Mouse (Mus musculus) heart, embryonic 14.5 days (tissue): ENCODE measurements at regions not wholly inside any gene's neighbourhood (a gene's known extent, or its start where the extent isn't known, plus 50 kb on each side); places are given as distances from the start of the nearest gene placed in this dataset.

Experiments used
- ATAC-seq: fragments of 200-750 bp; cut with Nextera tagmentation; 2 replicates; pipeline ENCODE4 v1.8.0; 2017; ENCODE audit warnings: low read depth, moderate TSS enrichment; ENCODE audit not compliant: insufficient number of reproducible peaks, insufficient read depth, low FRiP score
- H3K27ac ChIP-seq, 2 experiments: fragments of 200-500 bp in 1 of 2; fragments of 300-500 bp in 1 of 2; sonication (generic) in 1 of 2; replicated peaks in 1 of 2; 2 replicates each; pipeline ENCODE4 v1.5.1; 2012 to 2014; ENCODE audit warnings: low read depth in 2 of 2, low read length in 2 of 2, control low read depth in 1 of 2, mild to moderate bottlenecking in 1 of 2, mixed read lengths in 1 of 2; ENCODE audit not compliant: control insufficient read depth in 1 of 2, insufficient read depth in 1 of 2
- H3K27me3 ChIP-seq: fragments of 300-500 bp; sonication (generic); 2 replicates; pipeline ENCODE4 v1.6.1; 2014; ENCODE audit warnings: mild to moderate bottlenecking, low read length, control low read depth; ENCODE audit not compliant: control insufficient read depth, insufficient read depth
- H3K36me3 ChIP-seq: fragments of 300-500 bp; sonication (generic); 2 replicates; pipeline ENCODE4 v1.6.1; 2014; ENCODE audit warnings: mild to moderate bottlenecking, control low read depth, low read length, mixed read lengths; ENCODE audit not compliant: control insufficient read depth, insufficient read depth
- H3K4me1 ChIP-seq, 2 experiments: fragments of 200-500 bp in 1 of 2; fragments of 300-500 bp in 1 of 2; sonication (generic) in 1 of 2; 2 replicates each; pipeline ENCODE4 v1.6.1; 2012 to 2014; ENCODE audit warnings: low read length in 2 of 2, control low read depth in 1 of 2, mixed read lengths in 1 of 2; ENCODE audit not compliant: control insufficient read depth in 2 of 2, insufficient read depth in 2 of 2
- H3K4me2 ChIP-seq: fragments of 300-500 bp; sonication (generic); 2 replicates; pipeline ENCODE4 v1.6.1; 2014; ENCODE audit warnings: mild to moderate bottlenecking, low read length
- H3K4me3 ChIP-seq, 2 experiments: fragments of 200-500 bp in 1 of 2; fragments of 300-500 bp in 1 of 2; sonication (generic) in 1 of 2; 2 replicates each; pipeline ENCODE4 v1.5.1; 2012 to 2014; ENCODE audit warnings: low read length in 2 of 2, mild to moderate bottlenecking in 2 of 2, control low read depth in 1 of 2, low read depth in 1 of 2, moderate library complexity in 1 of 2; ENCODE audit not compliant: control insufficient read depth in 1 of 2, insufficient read depth in 1 of 2
- H3K9ac ChIP-seq: fragments of 300-500 bp; sonication (generic); 2 replicates; pipeline ENCODE4 v1.6.1; 2014; ENCODE audit warnings: mild to moderate bottlenecking, low read length
- H3K9me3 ChIP-seq: fragments of 300-500 bp; sonication (generic); 2 replicates; pipeline ENCODE4 v1.6.1; 2016; ENCODE audit warnings: low read length, control low read depth; ENCODE audit not compliant: control insufficient read depth
- WGBS: fragments of 180-500 bp; shearing (Covaris S2); extraction: QIAGEN DNeasy Blood & Tissue Kit; methylation state at CpG from one replicate; pipeline ENCODE4 v1.1.7; 2014; 5-methylcytosine and 5-hydroxymethylcytosine counted together

- Histone ChIP-seq H3K9ac (no peak overlapping the region), H3K36me3 (no peaks in the 10 kb centered on the region), H3K27me3 (no peaks in the 10 kb centered on the region), H3K9me3 (no peaks in the 10 kb centered on the region), H3K27ac (no peak overlapping the region), H3K4me2 (no peak overlapping the region), H3K4me1 (no peaks in the 10 kb centered on the region), H3K4me3 (no peak overlapping the region)
- no peak for ATAC-seq
- 43% methylated on average over 8 of the region's 8 CpGs for WGBS
These were observed 207.6 kb downstream of the Trim52 start for GRCm38 (mm10) chr14:106313558-106313957.

GRCm38 (mm10) chr14:106314079-106314551, 208.1 kb downstream of the Trim52 start:
- H3K9me3 ChIP-seq: no peaks in the 10 kb centered on the region
- H3K4me3 ChIP-seq: no peak overlapping the region
- ATAC-seq: no peak
- no peaks in the 10 kb centered on the region for H3K4me1 ChIP-seq
- no peaks in the 10 kb centered on the region for H3K27me3 ChIP-seq
- H3K36me3 ChIP-seq: no peaks in the 10 kb centered on the region
- no peak overlapping the region for H3K9ac ChIP-seq
- WGBS: 79% methylated on average over 9 of the region's 9 CpGs
- H3K4me2 ChIP-seq: no peak overlapping the region
- no peak overlapping the region for H3K27ac ChIP-seq

GRCm38 (mm10) chr14:106318767-106319166, 212.8 kb downstream of the Trim52 start:
- WGBS: 15% methylated on average over 5 of the region's 5 CpGs
- ATAC-seq: no peak

GRCm38 (mm10) chr14:106327653-106328283, 221.8 kb downstream of the Trim52 start:
- no peaks in the 10 kb centered on the region for H3K9me3 ChIP-seq
- no peaks in the 10 kb centered on the region for H3K36me3 ChIP-seq
- no peak for ATAC-seq
- H3K4me3 ChIP-seq: no peak overlapping the region
- H3K4me2 ChIP-seq: no peak overlapping the region
- no peaks in the 10 kb centered on the region for H3K4me1 ChIP-seq
- no peak overlapping the region for H3K9ac ChIP-seq
- WGBS: 66% methylated on average over 8 of the region's 8 CpGs
- no peaks in the 10 kb centered on the region for H3K27me3 ChIP-seq
- H3K27ac ChIP-seq: no peak overlapping the region

More at GRCm38 (mm10) chr14:106318767-106319166, 212.8 kb downstream of the Trim52 start:
- Histone ChIP-seq H3K4me2 (no peak overlapping the region), H3K9me3 (no peaks in the 10 kb centered on the region), H3K27me3 (no peaks in the 10 kb centered on the region), H3K27ac (no peak overlapping the region), H3K9ac (no peak overlapping the region), H3K4me1 (no peaks in the 10 kb centered on the region), H3K36me3 (no peaks in the 10 kb centered on the region), H3K4me3 (no peak overlapping the region)

- no peaks in the 10 kb centered on the region for H3K4me1 ChIP-seq
- WGBS: 54% methylated on average over 8 of the region's 8 CpGs
- H3K9ac ChIP-seq: no peak overlapping the region
- no peaks in the 10 kb centered on the region for H3K36me3 ChIP-seq
- H3K4me3 ChIP-seq: no peak overlapping the region
- ATAC-seq: no peak
- H3K4me2 ChIP-seq: no peak overlapping the region
- H3K27ac ChIP-seq: no peak overlapping the region
- no peaks in the 10 kb centered on the region for H3K9me3 ChIP-seq
- no peaks in the 10 kb centered on the region for H3K27me3 ChIP-seq
These were observed 259.0 kb downstream of the Trim52 start for GRCm38 (mm10) chr14:106364767-106365623.

- ATAC-seq: no peak
- 64% methylated on average over 3 of the region's 3 CpGs for WGBS
- no peak overlapping the region for H3K9ac ChIP-seq
- no peak overlapping the region for H3K27ac ChIP-seq
- H3K9me3 ChIP-seq: no peaks in the 10 kb centered on the region
- H3K4me2 ChIP-seq: no peak overlapping the region
- no peaks in the 10 kb centered on the region for H3K36me3 ChIP-seq
- no peaks in the 10 kb centered on the region for H3K27me3 ChIP-seq
- no peak overlapping the region for H3K4me3 ChIP-seq
- H3K4me1 ChIP-seq: no peaks in the 10 kb centered on the region
These were observed 259.7 kb downstream of the Trim52 start for GRCm38 (mm10) chr14:106365624-106366118.

GRCm38 (mm10) chr14:106373451-106373850, 267.5 kb downstream of the Trim52 start:
- Histone ChIP-seq H3K27ac (no peak overlapping the region), H3K4me2 (no peak overlapping the region), H3K9ac (no peak overlapping the region), H3K4me1 (no peaks in the 10 kb centered on the region), H3K36me3 (no peaks in the 10 kb centered on the region), H3K4me3 (no peak overlapping the region), H3K9me3 (no peaks in the 10 kb centered on the region), H3K27me3 (no peaks in the 10 kb centered on the region)
- WGBS: 68% methylated on average over 1 of the region's 1 CpGs
- ATAC-seq: no peak
